Mouse (Mus musculus): ENCODE data around the gene Rasgrp2. TPM values are rescaled to one million over a fixed set of nuclear protein-coding genes. Genes with fewer than 3 reads are reported as not detected.

The Rasgrp2 gene
- polyA plus RNA-seq, 1 experiment from 2014 or later: 130 TPM

- H3K36me3 ChIP-seq (ENCODE audit: control insufficient read depth, insufficient read depth, low read length): no peaks in the 10 kb centered on the region
- H3K9me3 ChIP-seq (ENCODE audit: control insufficient read depth, low read length): no peaks in the 10 kb centered on the region
- peak overlapping the region; percentile 58 for H3K4me3 ChIP-seq (ENCODE audit: low read depth, low read length)
- H3K9ac ChIP-seq (replicated peaks; ENCODE audit: low read depth, low read length): peak overlapping the region; percentile 79
- H3K27me3 ChIP-seq (ENCODE audit: control insufficient read depth, insufficient read depth, low read length): no peaks in the 10 kb centered on the region
- H3K4me2 ChIP-seq (ENCODE audit: low read depth, low read length): peak overlapping the region; percentile 96
- peak; percentile 60 for ATAC-seq (ENCODE audit: low read depth)
- peak overlapping the region; percentile 72 for H3K27ac ChIP-seq (ENCODE audit: low read depth, low read length)
- 1% methylated on average over 35 of the region's 39 CpGs for WGBS
- peaks cover 21% of the 10 kb centered on the region for H3K4me1 ChIP-seq (ENCODE audit: control insufficient read depth, insufficient read depth, low read length)
Measured at GRCm38 (mm10) chr19:6398447-6399284, 474 bp upstream of the Rasgrp2 start.

- H3K36me3 ChIP-seq (ENCODE audit: control insufficient read depth, insufficient read depth, low read length): no peaks in the 10 kb centered on the region
- H3K4me2 ChIP-seq (ENCODE audit: low read depth, low read length): peak overlapping the region; percentile 96
- no peaks in the 10 kb centered on the region for H3K9me3 ChIP-seq (ENCODE audit: control insufficient read depth, low read length)
- WGBS: under 1% methylated on average over 29 of the region's 29 CpGs
- H3K4me1 ChIP-seq (ENCODE audit: control insufficient read depth, insufficient read depth, low read length): peaks cover 21% of the 10 kb centered on the region
- peak overlapping the region; percentile 58 for H3K4me3 ChIP-seq (ENCODE audit: low read depth, low read length)
- H3K9ac ChIP-seq (replicated peaks; ENCODE audit: low read depth, low read length): peak overlapping the region; percentile 79
- ATAC-seq (ENCODE audit: low read depth): peak; percentile 29; the same call in 1 of the 2 replicates
- H3K27ac ChIP-seq (ENCODE audit: low read depth, low read length): no peak overlapping the region
- no peaks in the 10 kb centered on the region for H3K27me3 ChIP-seq (ENCODE audit: control insufficient read depth, insufficient read depth, low read length)
Measured at GRCm38 (mm10) chr19:6400096-6401086, 1.3 kb downstream of the Rasgrp2 start.

- Histone ChIP-seq H3K4me2 (ENCODE audit: low read depth, low read length) (peak overlapping the region; percentile 96), H3K4me1 (ENCODE audit: control insufficient read depth, insufficient read depth, low read length) (peaks cover 21% of the 10 kb centered on the region), H3K36me3 (ENCODE audit: control insufficient read depth, insufficient read depth, low read length) (no peaks in the 10 kb centered on the region), H3K9me3 (ENCODE audit: control insufficient read depth, low read length) (no peaks in the 10 kb centered on the region), H3K9ac (replicated peaks; ENCODE audit: low read depth, low read length) (0 out of 2 replicates have a peak overlapping the region, but pooled peaks have one; percentile 32), H3K27ac (ENCODE audit: low read depth, low read length) (no peak overlapping the region), H3K4me3 (ENCODE audit: low read depth, low read length) (peak overlapping the region; percentile 22), H3K27me3 (ENCODE audit: control insufficient read depth, insufficient read depth, low read length) (no peaks in the 10 kb centered on the region)
- under 1% methylated on average over 31 of the region's 32 CpGs for WGBS
- ATAC-seq (ENCODE audit: low read depth): no peak
Measured at GRCm38 (mm10) chr19:6401131-6401815, 2.1 kb downstream of the Rasgrp2 start.

GRCm38 (mm10) chr19:6401951-6402350 is 2.8 kb downstream of the Rasgrp2 start:
- 12% methylated on average over 9 of the region's 9 CpGs for WGBS
- no peaks in the 10 kb centered on the region for H3K9me3 ChIP-seq (ENCODE audit: control insufficient read depth, low read length)
- peak overlapping the region; percentile 96 for H3K4me2 ChIP-seq (ENCODE audit: low read depth, low read length)
- no peaks in the 10 kb centered on the region for H3K36me3 ChIP-seq (ENCODE audit: control insufficient read depth, insufficient read depth, low read length)
- H3K27ac ChIP-seq (ENCODE audit: low read depth, low read length): no peak overlapping the region
- no peaks in the 10 kb centered on the region for H3K27me3 ChIP-seq (ENCODE audit: control insufficient read depth, insufficient read depth, low read length)
- peaks cover 21% of the 10 kb centered on the region for H3K4me1 ChIP-seq (ENCODE audit: control insufficient read depth, insufficient read depth, low read length)
- H3K4me3 ChIP-seq (ENCODE audit: low read depth, low read length): peak overlapping the region; percentile 22
- 0 out of 2 replicates have a peak overlapping the region, but pooled peaks have one; percentile 32 for H3K9ac ChIP-seq (replicated peaks; ENCODE audit: low read depth, low read length)
- ATAC-seq (ENCODE audit: low read depth): no peak

- 88% methylated on average over 10 of the region's 10 CpGs for WGBS
- no peak overlapping the region for H3K27ac ChIP-seq (ENCODE audit: low read depth, low read length)
- H3K4me3 ChIP-seq (ENCODE audit: low read depth, low read length): no peak overlapping the region
- H3K27me3 ChIP-seq (ENCODE audit: control insufficient read depth, insufficient read depth, low read length): no peaks in the 10 kb centered on the region
- H3K4me2 ChIP-seq (ENCODE audit: low read depth, low read length): no peak overlapping the region
- H3K4me1 ChIP-seq (ENCODE audit: control insufficient read depth, insufficient read depth, low read length): peaks cover 21% of the 10 kb centered on the region
- no peak for ATAC-seq (ENCODE audit: low read depth)
- no peak overlapping the region for H3K9ac ChIP-seq (replicated peaks; ENCODE audit: low read depth, low read length)
- no peaks in the 10 kb centered on the region for H3K9me3 ChIP-seq (ENCODE audit: control insufficient read depth, low read length)
- H3K36me3 ChIP-seq (ENCODE audit: control insufficient read depth, insufficient read depth, low read length): no peaks in the 10 kb centered on the region
Measured at GRCm38 (mm10) chr19:6403869-6404268, 4.7 kb downstream of the Rasgrp2 start.

GRCm38 (mm10) chr19:6405433-6405832 is 6.3 kb downstream of the Rasgrp2 start:
- Histone ChIP-seq H3K4me3 (ENCODE audit: low read depth, low read length) (no peak overlapping the region), H3K9me3 (ENCODE audit: control insufficient read depth, low read length) (no peaks in the 10 kb centered on the region), H3K36me3 (ENCODE audit: control insufficient read depth, insufficient read depth, low read length) (no peaks in the 10 kb centered on the region), H3K27ac (ENCODE audit: low read depth, low read length) (no peak overlapping the region), H3K4me2 (ENCODE audit: low read depth, low read length) (no peak overlapping the region), H3K27me3 (ENCODE audit: control insufficient read depth, insufficient read depth, low read length) (no peaks in the 10 kb centered on the region), H3K9ac (replicated peaks; ENCODE audit: low read depth, low read length) (no peak overlapping the region), H3K4me1 (ENCODE audit: control insufficient read depth, insufficient read depth, low read length) (peaks cover 15% of the 10 kb centered on the region)
- 68% methylated on average over 10 of the region's 10 CpGs for WGBS
- ATAC-seq (ENCODE audit: low read depth): no peak

GRCm38 (mm10) chr19:6407109-6407508 is 8.0 kb downstream of the Rasgrp2 start:
- H3K36me3 ChIP-seq (ENCODE audit: control insufficient read depth, insufficient read depth, low read length): no peaks in the 10 kb centered on the region
- H3K27me3 ChIP-seq (ENCODE audit: control insufficient read depth, insufficient read depth, low read length): no peaks in the 10 kb centered on the region
- no peak for ATAC-seq (ENCODE audit: low read depth)
- WGBS: 86% methylated on average over 8 of the region's 8 CpGs
- H3K4me1 ChIP-seq (ENCODE audit: control insufficient read depth, insufficient read depth, low read length): peaks cover under 1% of the 10 kb centered on the region; the same call in 1 of the 2 replicates
- H3K27ac ChIP-seq (ENCODE audit: low read depth, low read length): no peak overlapping the region
- H3K9ac ChIP-seq (replicated peaks; ENCODE audit: low read depth, low read length): no peak overlapping the region
- H3K4me3 ChIP-seq (ENCODE audit: low read depth, low read length): no peak overlapping the region
- H3K9me3 ChIP-seq (ENCODE audit: control insufficient read depth, low read length): no peaks in the 10 kb centered on the region
- H3K4me2 ChIP-seq (ENCODE audit: low read depth, low read length): no peak overlapping the region

GRCm38 (mm10) chr19:6407816-6408510 is 8.8 kb downstream of the Rasgrp2 start:
- Histone ChIP-seq H3K36me3 (ENCODE audit: control insufficient read depth, insufficient read depth, low read length) (no peaks in the 10 kb centered on the region), H3K4me1 (ENCODE audit: control insufficient read depth, insufficient read depth, low read length) (no peaks in the 10 kb centered on the region), H3K4me2 (ENCODE audit: low read depth, low read length) (no peak overlapping the region), H3K27ac (ENCODE audit: low read depth, low read length) (no peak overlapping the region), H3K4me3 (ENCODE audit: low read depth, low read length) (no peak overlapping the region), H3K9ac (replicated peaks; ENCODE audit: low read depth, low read length) (no peak overlapping the region), H3K27me3 (ENCODE audit: control insufficient read depth, insufficient read depth, low read length) (no peaks in the 10 kb centered on the region), H3K9me3 (ENCODE audit: control insufficient read depth, low read length) (no peaks in the 10 kb centered on the region)
- WGBS: 56% methylated on average over 16 of the region's 16 CpGs
- ATAC-seq (ENCODE audit: low read depth): no peak

Data from neural tube, embryonic 14.5 days (tissue).